Mouse (Mus musculus): ENCODE measurements at regions not wholly inside any gene's neighbourhood (a gene's known extent, or its start where the extent isn't known, plus 50 kb on each side); places are given as distances from the start of the nearest gene placed in this dataset.

DNA sequence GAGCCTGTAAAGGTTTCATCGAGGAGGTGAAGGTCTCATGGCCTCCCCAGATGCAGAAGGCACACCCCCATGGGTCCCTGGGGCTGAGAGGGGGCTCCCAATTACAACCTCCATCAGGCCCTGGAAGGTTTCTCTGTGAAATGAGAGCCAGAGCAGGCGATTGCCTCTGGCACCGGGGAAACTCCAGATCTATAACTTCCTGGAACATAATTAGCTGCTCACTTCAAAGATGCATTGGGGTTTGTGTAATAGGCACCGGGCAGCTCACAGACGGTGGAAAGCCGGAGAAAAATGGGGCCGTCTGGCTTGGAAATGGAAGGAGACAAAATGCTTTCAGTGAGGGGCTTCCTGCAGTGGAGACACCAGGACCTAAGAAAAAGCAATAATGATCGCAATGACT, 151.2 kb upstream of the Mvb12b start:
- no peak for DNase-seq

- DNase-seq = no peak
Measured at GRCm38 (mm10) chr2:34033212-34033611, 145.5 kb upstream of the Mvb12b start.

- no peak for DNase-seq
Measured at GRCm38 (mm10) chr2:34031421-34031820, 143.7 kb upstream of the Mvb12b start.

GRCm38 (mm10) chr2:34031001-34031412, 143.3 kb upstream of the Mvb12b start:
- no peak for DNase-seq

DNA sequence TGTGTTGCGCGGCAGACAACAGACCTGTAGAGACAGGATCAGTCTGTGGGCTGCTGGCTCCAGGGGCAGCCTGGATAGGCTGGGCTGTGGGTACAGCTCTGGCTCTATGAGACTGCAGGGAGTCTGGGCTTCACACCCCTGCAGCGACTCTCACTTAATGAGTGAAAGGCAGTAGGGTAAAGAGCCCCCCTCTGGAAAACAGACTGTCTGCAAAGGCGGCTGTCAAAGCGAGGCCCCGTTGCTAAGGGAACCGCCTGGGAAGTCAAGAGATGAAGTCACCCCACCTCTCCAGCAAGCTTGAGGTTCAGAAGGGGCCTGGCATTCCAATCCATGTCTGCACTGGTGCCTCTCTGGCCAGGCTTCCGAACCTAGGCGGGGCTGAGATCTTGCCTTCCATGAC, 139.7 kb upstream of the Mvb12b start:
- no peak for DNase-seq

- no peak for DNase-seq
Measured at GRCm38 (mm10) chr2:34026566-34027360, 139.0 kb upstream of the Mvb12b start.

DNA sequence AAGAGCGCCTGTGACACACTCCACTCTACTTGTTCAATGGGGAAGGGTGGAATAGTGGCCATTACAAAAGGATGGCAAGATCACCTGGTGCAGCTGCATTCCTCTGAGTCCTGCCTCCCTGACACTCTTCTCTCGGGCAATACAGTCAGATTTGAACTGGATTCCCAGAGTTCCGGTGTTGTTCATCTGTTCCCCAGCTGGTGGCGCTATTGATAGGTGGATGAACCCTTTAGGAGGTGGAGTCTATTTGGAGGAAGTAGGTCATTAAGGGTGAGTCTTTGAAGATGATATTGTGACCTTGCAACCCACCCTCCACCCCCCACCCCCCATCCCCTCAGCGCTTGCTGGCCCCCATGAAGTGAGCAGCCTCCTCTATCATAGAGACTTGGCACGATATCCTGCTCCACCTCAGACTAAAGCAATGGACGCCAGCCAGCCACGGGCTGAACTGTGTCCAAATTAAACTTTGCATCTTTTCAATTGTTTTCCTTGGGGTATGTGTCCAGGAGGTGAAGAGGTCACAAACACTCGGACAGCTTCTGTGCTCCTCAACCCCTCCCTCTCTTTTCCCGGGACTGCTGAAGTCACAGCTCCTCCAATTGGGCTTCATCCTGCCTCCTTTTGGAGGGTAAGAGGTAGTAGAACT, 138.1 kb upstream of the Mvb12b start:
- peak; percentile 11 to 40 for DNase-seq

GRCm38 (mm10) chr2:34017142-34017453, 129.4 kb upstream of the Mvb12b start:
- no peak for DNase-seq

DNA sequence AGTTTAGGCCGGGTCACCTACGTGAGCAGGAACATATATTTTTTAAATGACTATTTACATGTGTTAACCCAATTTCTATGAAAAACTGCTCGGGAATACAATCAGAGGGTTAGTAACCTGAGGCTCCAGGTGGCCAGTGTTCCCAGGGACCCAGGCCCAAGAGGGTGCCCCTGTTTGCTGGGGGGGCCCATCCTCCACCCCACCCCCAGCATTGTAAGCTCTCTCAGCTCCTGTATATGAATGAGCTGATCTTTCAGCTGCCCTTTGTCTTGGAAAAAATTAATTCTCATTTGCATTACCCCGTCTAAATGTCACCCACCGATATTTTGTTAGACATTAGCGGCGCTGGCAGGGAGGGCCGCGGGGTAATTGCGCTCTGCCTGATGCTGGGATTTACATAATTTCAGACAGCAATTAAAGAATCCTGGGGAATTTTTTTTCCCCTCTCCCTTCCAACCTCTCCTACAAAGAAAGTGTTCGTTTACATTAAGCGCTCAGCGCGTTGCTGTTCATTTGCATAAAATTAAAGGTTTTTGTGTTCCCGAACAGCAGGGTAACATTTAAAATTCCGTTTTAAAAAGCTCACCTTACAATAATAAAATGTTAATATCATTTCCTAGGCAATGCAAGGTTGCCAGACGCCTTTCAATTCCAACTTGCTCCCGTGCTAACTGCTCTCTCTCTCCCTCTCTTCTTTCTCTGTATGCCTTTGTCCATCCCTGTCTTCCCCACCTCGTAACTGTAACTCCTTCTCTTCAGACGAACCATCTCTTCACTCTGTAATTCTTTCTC, 128.8 kb upstream of the Mvb12b start:
- no peak for DNase-seq

GRCm38 (mm10) chr2:34015640-34015995, 127.9 kb upstream of the Mvb12b start:
- no peak for DNase-seq

- no peak for DNase-seq
Measured at GRCm38 (mm10) chr2:34014868-34015639, 127.3 kb upstream of the Mvb12b start.

DNA sequence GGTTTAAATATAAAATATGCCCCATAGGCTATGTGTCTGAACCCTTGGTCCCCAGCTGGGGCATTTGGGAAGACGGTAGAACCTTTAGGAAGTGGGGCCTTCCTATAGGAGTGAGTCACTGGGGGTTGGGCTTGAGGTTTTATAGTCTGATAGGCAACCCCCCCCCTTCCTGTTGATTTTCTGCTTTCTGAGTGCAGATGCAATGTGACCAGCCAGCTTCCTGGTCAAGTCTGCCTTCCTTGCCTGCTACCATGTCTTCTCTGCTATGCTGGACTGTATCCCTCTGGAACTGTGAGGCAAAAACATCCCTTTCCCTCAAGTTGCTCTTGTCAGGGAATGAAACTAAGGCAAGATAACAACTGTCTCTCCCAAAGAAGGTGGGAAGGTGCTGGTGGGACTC, 122.4 kb upstream of the Mvb12b start:
- DNase-seq = no peak

DNA sequence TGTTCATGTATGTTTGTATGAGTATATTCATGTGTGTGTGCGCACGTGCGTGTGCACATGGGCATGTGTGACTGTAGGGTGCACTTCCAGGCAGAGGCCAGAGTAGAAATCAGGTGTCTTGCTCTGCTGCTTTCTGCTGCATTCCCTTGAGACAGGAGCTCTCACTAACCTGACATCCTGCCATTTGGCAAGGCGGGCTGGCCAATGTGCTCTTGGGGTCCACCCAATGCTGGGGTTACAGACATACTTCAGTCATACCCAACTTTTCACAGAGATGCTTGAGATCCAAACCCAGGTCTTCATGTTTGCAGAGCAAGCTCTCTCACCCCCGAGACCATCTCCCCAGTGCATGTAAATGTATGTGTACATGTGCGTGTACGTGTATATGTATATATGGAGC, 120.2 kb upstream of the Mvb12b start:
- DNase-seq = no peak

- no peak for DNase-seq
Measured at GRCm38 (mm10) chr2:33997106-33997505, 109.4 kb upstream of the Mvb12b start.

- no peak for DNase-seq
Measured at GRCm38 (mm10) chr2:33996331-33996730, 108.6 kb upstream of the Mvb12b start.

DNA sequence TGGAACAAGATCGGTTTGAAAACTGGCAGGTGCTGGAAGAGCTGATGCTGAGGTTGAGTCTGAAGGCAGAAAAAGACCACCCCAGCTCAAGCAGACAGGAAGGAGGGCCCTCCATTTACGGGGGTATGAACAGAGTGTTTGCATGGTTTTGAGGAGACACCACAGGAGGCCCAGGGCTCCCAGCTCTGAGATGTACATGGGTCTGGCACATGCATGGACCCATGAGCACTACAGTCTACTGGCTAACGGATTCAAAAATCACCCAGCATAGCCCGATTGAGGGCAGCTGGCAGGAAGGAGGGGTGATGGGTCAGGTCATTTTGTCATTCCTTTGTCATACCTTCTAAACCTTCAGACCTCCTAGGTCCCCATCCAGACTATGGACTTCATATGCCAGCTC, 103.6 kb upstream of the Mvb12b start:
- DNase-seq = no peak

DNA sequence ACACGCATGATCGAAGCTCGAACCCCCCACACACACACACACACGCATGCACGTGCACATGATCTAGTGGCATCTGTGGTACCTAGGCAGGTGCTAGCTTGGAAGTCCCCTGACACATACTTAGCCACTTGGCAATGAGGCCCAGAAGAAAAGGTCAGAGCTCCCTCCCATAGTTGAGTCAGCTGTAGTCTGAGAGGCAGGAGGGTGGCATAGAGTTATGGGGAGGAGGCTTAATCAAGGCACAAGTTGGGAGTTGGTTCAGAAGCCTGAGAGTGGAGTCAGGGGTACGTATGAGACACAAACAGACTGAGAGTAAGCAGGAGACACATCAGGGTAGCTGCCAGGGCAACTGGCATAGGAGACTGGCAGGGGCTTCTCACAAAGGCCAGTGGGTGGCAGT, 103.0 kb upstream of the Mvb12b start:
- DNase-seq = no peak

DNA sequence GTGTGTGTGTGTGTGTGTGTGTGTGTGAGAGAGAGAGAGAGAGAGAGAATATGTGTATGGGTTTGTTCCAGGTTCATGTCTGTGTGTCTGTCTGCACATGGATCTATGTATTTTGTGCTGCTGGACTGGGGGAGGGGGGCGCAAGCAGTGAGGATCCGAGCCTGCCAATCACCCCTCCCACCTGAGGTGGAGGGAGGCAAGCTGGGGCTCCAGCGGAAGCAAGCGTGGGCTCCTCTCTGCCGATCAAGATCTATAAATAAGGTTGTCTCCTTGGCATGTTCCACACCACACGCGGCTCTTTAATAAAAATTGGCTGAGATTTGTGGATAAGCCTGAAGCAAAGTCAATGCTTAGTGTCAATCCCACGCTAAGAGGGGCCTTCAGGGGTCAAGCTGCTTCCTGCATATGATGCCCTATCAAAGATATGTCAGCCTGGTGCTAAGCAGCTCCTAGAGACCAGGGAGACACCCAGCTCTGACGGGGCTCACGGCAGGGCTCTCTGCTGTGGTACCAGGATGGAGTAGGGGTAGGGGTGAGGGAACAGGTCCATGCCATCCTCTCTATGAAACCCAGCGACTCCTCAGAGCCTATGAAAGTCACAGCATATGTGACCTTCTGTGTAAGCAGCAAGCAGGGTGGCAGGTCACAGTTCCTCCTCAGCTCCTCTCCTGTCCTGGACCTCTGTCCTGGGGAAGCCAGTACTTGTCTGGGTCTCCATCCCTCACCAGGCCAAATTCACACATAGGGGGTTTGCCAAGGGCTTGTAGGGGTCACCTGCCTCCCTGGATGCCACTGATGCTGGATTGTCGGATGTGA, 102.0 kb upstream of the Mvb12b start:
- DNase-seq = no peak

GRCm38 (mm10) chr2:33986420-33986819, 98.7 kb upstream of the Mvb12b start:
- DNase-seq = peak in 1 of 2 experiments; percentile 13

GRCm38 (mm10) chr2:33985316-33985715, 97.6 kb upstream of the Mvb12b start:
- DNase-seq = no peak

GRCm38 (mm10) chr2:33983112-33983748, 95.5 kb upstream of the Mvb12b start:
- no peak for DNase-seq

DNA sequence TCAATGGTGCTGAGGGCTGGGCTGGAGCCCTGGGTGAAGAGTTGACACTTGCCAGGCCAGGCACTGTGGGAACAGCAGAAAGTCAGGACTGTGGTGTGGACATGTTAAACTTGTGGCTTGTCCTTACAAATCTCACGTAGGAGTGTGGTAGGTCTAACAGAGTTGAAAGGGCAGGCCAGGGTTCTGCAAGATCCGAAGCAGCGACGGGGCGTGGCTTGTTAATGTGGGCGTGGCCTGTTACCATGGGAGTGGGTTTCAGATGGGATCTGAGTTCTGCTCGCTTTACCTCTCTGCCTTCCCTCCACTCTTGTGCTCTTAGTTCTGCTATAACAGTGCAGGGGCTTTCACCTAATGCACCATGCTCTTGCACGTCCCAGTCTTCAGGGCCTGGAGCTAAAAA, 94.2 kb upstream of the Mvb12b start:
- no peak for DNase-seq

Data from kidney, adult 8-10 months (tissue).